Mouse (Mus musculus): Measurements from ENCODE around the gene Xkr7. TPM values are rescaled to one million over a fixed set of nuclear protein-coding genes. Genes with fewer than 3 reads are reported as not detected.

The Xkr7 gene
- polyA plus RNA-seq, 1 experiment = not detected

DNA sequence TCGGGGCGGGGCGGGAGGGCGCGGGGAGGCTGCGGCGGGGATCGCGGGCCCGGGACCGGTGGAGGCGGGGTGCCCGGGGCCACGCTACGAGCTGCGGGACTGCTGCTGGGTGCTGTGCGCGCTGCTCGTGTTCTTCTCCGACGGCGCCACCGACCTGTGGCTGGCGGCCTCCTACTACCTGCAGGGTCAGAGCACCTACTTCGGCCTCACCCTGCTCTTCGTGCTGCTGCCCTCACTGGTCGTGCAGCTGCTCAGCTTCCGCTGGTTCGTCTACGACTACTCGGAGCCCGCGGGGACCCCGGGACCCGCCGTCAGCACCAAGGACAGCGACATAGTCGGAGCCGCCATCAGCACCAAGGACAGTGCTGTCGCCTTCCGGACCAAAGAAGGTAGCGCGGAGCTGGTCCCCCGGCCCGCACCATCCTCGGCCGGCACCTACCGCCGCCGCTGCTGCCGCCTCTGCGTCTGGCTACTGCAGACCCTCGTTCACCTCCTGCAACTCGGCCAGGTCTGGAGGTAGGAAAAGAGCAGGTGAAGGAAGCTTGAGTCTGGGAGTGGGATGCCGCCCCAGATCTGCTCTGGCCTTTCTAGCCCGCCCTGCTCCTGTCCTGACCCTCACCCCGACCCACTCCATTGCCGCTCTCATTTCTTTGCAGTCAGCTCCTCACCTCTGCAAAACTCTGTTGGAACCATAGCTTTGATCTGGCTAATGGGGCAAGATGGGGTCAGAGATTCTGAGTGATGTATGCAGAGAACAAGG, 611 bp downstream of the Xkr7 start:
- no peaks in the 10 kb centered on the region for H3K9me3 ChIP-seq
- peaks cover 86% of the 10 kb centered on the region for H3K27me3 ChIP-seq (replicated peaks)
- TF ChIP-seq GATA1 (IDR thresholded peaks at IDR 0.05; ENCODE audit: borderline replicate concordance, low read length) = no peak
- TF ChIP-seq FLI1 (IDR thresholded peaks at IDR 0.05; ENCODE audit: low read length) = 0 out of 2 replicates have a peak, but pooled peaks have one; percentile 37
- H3K4me3 ChIP-seq (replicated peaks) = peak overlapping the region; percentile 85
- H3K4me1 ChIP-seq = peaks cover 13% of the 10 kb centered on the region
- no peaks in the 10 kb centered on the region for H3K36me3 ChIP-seq (replicated peaks; ENCODE audit: low read length)

DNA sequence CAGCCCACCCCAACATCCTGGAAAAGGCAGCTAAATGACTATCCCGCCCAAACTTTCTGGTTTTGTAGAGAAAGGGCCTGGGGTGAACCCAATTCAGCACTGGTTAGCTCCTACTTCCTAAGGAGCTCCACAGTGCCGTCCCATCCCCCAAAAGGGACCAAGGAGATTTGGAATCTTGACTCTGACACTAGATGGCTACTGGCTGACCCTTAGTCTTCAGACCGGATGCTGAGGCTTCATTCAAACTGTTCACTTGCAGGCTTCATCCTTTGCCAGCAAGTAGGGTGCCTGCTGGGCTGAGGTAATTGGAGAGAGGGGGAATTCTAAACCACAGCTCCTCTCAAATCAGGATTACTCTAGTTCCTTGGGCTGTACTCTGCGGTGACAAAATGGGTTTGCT, 1.3 kb downstream of the Xkr7 start:
- peaks cover 87% of the 10 kb centered on the region for H3K27me3 ChIP-seq (replicated peaks)

GRCm38 (mm10) chr2:153033545-153034230, 2.0 kb downstream of the Xkr7 start:
- H3K9me3 ChIP-seq = no peaks in the 10 kb centered on the region
- H3K4me1 ChIP-seq = peaks cover 13% of the 10 kb centered on the region
- H3K27me3 ChIP-seq (replicated peaks) = peaks cover 91% of the 10 kb centered on the region
- H3K36me3 ChIP-seq (replicated peaks; ENCODE audit: low read length) = no peaks in the 10 kb centered on the region
- TF ChIP-seq FLI1 (IDR thresholded peaks at IDR 0.05; ENCODE audit: low read length) = no peak
- TF ChIP-seq GATA1 (IDR thresholded peaks at IDR 0.05; ENCODE audit: borderline replicate concordance, low read length) = no peak
- H3K4me3 ChIP-seq (replicated peaks) = no peak overlapping the region

More for the DNA sequence above, 1.3 kb downstream of the Xkr7 start:
- TF ChIP-seq FLI1 (IDR thresholded peaks at IDR 0.05; ENCODE audit: low read length) (no peak), GATA1 (IDR thresholded peaks at IDR 0.05; ENCODE audit: borderline replicate concordance, low read length) (no peak)
- Histone ChIP-seq H3K4me3 (replicated peaks) (no peak overlapping the region), H3K36me3 (replicated peaks; ENCODE audit: low read length) (no peaks in the 10 kb centered on the region), H3K9me3 (no peaks in the 10 kb centered on the region), H3K4me1 (peaks cover 13% of the 10 kb centered on the region)

DNA sequence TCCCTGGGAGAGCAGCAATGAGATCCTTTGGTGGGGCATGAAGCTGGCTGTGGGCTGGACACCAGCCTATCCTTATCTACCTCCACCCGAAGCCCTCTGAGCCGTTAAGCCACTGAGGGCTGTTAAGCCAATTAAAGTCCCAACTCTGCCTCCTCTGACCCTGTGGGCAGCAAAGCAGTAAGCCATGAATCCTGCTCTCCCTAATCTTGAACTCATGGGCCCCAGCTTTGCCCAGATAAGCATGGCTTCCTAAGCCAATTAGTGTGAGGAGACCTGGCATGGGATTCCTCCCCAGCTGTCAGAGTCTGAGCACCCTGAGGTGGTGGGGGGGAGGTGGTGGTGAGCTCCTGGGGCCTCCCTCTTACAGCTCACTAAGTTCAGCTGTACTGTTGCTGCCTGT, 5.0 kb downstream of the Xkr7 start:
- no peaks in the 10 kb centered on the region for H3K9me3 ChIP-seq
- TF ChIP-seq GATA1 (IDR thresholded peaks at IDR 0.05; ENCODE audit: borderline replicate concordance, low read length) (no peak), FLI1 (IDR thresholded peaks at IDR 0.05; ENCODE audit: low read length) (no peak)
- peaks cover 9% of the 10 kb centered on the region for H3K4me1 ChIP-seq
- H3K27me3 ChIP-seq (replicated peaks) = peaks cover 86% of the 10 kb centered on the region
- no peak overlapping the region for H3K4me3 ChIP-seq (replicated peaks)
- H3K36me3 ChIP-seq (replicated peaks; ENCODE audit: low read length) = no peaks in the 10 kb centered on the region

GRCm38 (mm10) chr2:153043886-153044285, 12.2 kb downstream of the Xkr7 start:
- Histone ChIP-seq H3K4me3 (replicated peaks) (no peak overlapping the region), H3K4me1 (peaks cover 8% of the 10 kb centered on the region), H3K9me3 (no peaks in the 10 kb centered on the region), H3K27me3 (replicated peaks) (peaks cover 74% of the 10 kb centered on the region), H3K36me3 (replicated peaks; ENCODE audit: low read length) (no peaks in the 10 kb centered on the region)
- TF ChIP-seq FLI1 (IDR thresholded peaks at IDR 0.05; ENCODE audit: low read length) (no peak), GATA1 (IDR thresholded peaks at IDR 0.05; ENCODE audit: borderline replicate concordance, low read length) (no peak)

DNA sequence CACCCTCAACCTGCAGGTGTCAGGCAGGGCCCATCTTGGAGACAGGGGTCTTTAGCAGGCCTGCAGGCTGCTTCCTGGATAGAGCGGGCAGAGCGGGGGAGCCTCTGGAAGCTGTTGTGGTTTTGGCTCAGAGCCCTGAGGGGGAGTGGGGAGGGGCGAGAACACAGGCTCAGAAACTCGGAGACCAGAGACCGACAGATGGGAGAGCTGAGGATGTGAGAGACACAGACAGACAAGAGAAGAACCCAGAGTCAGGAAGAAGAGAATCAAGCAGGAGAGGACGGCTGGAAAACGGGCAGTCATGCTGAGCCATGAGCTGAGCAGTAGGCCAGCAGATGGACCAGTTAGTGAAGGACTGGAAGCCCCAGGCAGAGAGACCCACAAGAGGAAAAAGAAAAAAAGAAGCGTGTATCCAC, 14.2 kb downstream of the Xkr7 start:
- peaks cover 8% of the 10 kb centered on the region for H3K4me1 ChIP-seq
- H3K9me3 ChIP-seq = no peaks in the 10 kb centered on the region
- no peaks in the 10 kb centered on the region for H3K36me3 ChIP-seq (replicated peaks; ENCODE audit: low read length)
- TF ChIP-seq GATA1 (IDR thresholded peaks at IDR 0.05; ENCODE audit: borderline replicate concordance, low read length) = no peak
- no peak for TF ChIP-seq FLI1 (IDR thresholded peaks at IDR 0.05; ENCODE audit: low read length)
- no peak overlapping the region for H3K4me3 ChIP-seq (replicated peaks)
- peaks cover 77% of the 10 kb centered on the region for H3K27me3 ChIP-seq (replicated peaks)

DNA sequence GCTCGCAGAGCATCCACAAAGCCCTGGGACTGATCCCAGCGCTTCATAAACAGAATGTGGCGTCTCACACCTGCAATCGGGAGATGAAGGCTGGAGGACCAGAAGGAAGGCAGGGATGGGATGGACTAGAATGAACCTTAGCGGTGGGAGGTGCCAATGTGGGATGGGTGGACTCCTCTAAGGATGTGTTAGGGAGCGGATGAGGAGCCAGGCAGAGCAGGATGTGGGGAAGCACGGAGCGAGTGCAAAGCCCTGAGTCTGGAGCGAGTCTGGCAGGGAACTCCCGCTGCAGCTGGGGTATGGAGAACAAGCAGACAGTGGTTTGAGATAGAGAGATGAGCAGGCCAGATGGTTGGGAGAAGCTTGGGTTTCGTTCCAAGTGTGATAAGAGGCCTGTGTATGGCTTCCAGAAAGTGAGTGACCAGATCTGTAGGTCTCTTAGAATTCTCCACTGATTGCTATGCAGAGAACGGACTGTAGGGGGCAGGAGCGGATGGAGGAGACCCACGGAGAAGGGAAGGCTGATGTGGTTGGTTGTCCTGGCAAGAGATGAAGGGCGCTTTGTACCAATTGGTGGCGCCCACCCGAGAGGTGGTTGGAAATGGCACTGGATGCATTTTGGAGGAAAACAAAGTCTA, 16.3 kb downstream of the Xkr7 start:
- Histone ChIP-seq H3K4me1 (peaks cover 14% of the 10 kb centered on the region), H3K4me3 (replicated peaks) (no peak overlapping the region), H3K27me3 (replicated peaks) (peaks cover 79% of the 10 kb centered on the region), H3K9me3 (no peaks in the 10 kb centered on the region), H3K36me3 (replicated peaks; ENCODE audit: low read length) (no peaks in the 10 kb centered on the region)
- no peak for TF ChIP-seq GATA1 (IDR thresholded peaks at IDR 0.05; ENCODE audit: borderline replicate concordance, low read length)

DNA sequence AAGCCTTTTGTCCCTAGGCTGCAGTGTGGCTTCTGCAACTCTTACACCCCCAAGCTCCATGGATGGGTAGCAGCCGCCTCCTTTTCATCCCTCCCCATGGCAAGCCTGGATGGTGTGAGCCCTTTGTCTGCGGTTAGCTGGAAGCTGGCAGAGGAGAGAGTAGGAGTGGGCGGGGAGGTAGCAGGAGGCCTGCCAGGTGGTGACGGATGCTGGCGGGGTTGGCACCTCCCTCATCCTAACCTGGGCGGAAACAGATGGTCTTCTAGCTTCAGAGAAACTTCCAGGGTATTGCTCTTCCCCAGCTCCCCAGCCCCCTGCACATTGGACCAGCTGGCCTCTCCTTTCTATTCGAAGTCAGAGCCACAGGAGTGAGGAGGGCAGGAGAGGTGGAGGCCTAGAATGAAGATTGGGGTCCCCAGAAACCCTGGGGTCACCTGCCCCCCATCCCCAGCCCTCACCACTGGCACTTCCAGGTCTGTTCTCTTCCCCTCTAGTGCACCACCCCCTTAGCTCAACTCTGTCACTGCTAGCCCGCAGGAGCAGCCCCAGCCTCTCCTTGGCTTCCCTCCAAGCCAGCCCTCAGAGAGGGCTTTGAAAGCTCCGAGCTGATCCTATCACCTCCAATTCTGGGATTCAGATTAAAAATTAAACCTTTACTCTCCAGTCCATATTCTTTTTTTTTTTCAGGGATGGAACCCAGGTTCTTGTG, 17.8 kb downstream of the Xkr7 start:
- H3K9me3 ChIP-seq = no peaks in the 10 kb centered on the region
- peaks cover 17% of the 10 kb centered on the region for H3K4me1 ChIP-seq
- TF ChIP-seq FLI1 (IDR thresholded peaks at IDR 0.05; ENCODE audit: low read length) = no peak
- no peak for TF ChIP-seq GATA1 (IDR thresholded peaks at IDR 0.05; ENCODE audit: borderline replicate concordance, low read length)
- H3K27me3 ChIP-seq (replicated peaks) = peaks cover 82% of the 10 kb centered on the region
- no peak overlapping the region for H3K4me3 ChIP-seq (replicated peaks)
- H3K36me3 ChIP-seq (replicated peaks; ENCODE audit: low read length) = no peaks in the 10 kb centered on the region

GRCm38 (mm10) chr2:153049997-153050358, 18.3 kb downstream of the Xkr7 start:
- Histone ChIP-seq H3K9me3 (no peaks in the 10 kb centered on the region), H3K4me1 (peaks cover 17% of the 10 kb centered on the region), H3K36me3 (replicated peaks; ENCODE audit: low read length) (no peaks in the 10 kb centered on the region), H3K27me3 (replicated peaks) (peaks cover 84% of the 10 kb centered on the region), H3K4me3 (replicated peaks) (no peak overlapping the region)
- no peak for TF ChIP-seq GATA1 (IDR thresholded peaks at IDR 0.05; ENCODE audit: borderline replicate concordance, low read length)
- TF ChIP-seq FLI1 (IDR thresholded peaks at IDR 0.05; ENCODE audit: low read length) = no peak
